Mouse (Mus musculus) lung, postnatal 0 days (tissue): ENCODE results near the gene Nav3.

Experiments
- CTCF ChIP-seq: IDR thresholded peaks from 2 replicates; pipeline ENCODE4 v1.5.1; 2016; ENCODE audit warnings: antibody characterized with exemption, mild to moderate bottlenecking
- EP300 ChIP-seq: IDR thresholded peaks from 2 replicates; pipeline ENCODE4 v1.6.1; 2016; ENCODE audit warnings: antibody characterized with exemption, mild to moderate bottlenecking, control low read depth

- TF ChIP-seq CTCF (no peak), EP300 (no peak)
Measured at GRCm38 (mm10) chr10:110413281-110413897, 42.6 kb downstream of the Nav3 start.
